Comparison of ENCODE assay signal across 8 mouse cellular contexts in genomic region chr2:73213871-73214659, GRCm38 (mm10). TPM values are rescaled to one million over a fixed set of nuclear protein-coding genes. Genes with fewer than 3 reads are reported as not detected.
A peak's percentile ranks its signal among the peaks of the same experiment; 100 is the strongest.
DNase-seq lines count a peak whose midpoint lies in the region; ATAC-seq lines count a peak whose summit lies in the region.

No protein-coding gene starts in this region.

- no peaks in the 10 kb centered on the region for H3K9me3 ChIP-seq in forebrain, embryonic 14.5 days (replicated peaks; ENCODE audit: control insufficient read depth, low read length)
- H3K9me3 ChIP-seq in neural tube, embryonic 15.5 days (replicated peaks) = no peaks in the 10 kb centered on the region

- peak; percentile 91 for DNase-seq in ES-CJ7 (ENCODE audit: low read depth, low spot score)
- DNase-seq in cerebellum, adult 11 months = peak; percentile 92
- peak; percentile 94 for DNase-seq in forebrain, embryonic 14.5 days (ENCODE audit: low spot score)
- DNase-seq in heart, postnatal 14 days = peak; percentile 95 to 96
- DNase-seq in layer of hippocampus, adult 11-12 months (ENCODE audit: low spot score) = peak; percentile 92
- peak; percentile 92 to 94 for DNase-seq in lung, adult 18-20 months
- peak; percentile 93 for DNase-seq in testis, postnatal 14 days (ENCODE audit: low spot score)

- no peak overlapping the region for H3K27ac ChIP-seq in forebrain, embryonic 14.5 days (ENCODE audit: low read depth, low read length)
- H3K27ac ChIP-seq in neural tube, embryonic 15.5 days (replicated peaks) = peak overlapping the region; percentile 51; the same call in 1 of the 2 replicates

- intact Hi-C loops in heart, postnatal 14 days (cut with DNase I) = loop anchor here (2.0 kb wide), 1 partner anchor 57 kb away; the partner anchor contains the start of gene Sp9

- under 1% methylated on average over 68 of the region's 68 CpGs for WGBS in forebrain, embryonic 14.5 days
- WGBS in neural tube, embryonic 15.5 days = under 1% methylated on average over 68 of the region's 68 CpGs

- H3K4me3 ChIP-seq in forebrain, embryonic 14.5 days (ENCODE audit: low read depth, low read length) = peak overlapping the region; percentile 81
- H3K4me3 ChIP-seq in neural tube, embryonic 15.5 days (replicated peaks) = peak overlapping the region; percentile 92

- peak overlapping the region; percentile 81 for H3K9ac ChIP-seq in forebrain, embryonic 14.5 days (ENCODE audit: low read length)
- H3K9ac ChIP-seq in neural tube, embryonic 15.5 days (replicated peaks) = peak overlapping the region; percentile 83

- H3K4me2 ChIP-seq in forebrain, embryonic 14.5 days (ENCODE audit: low read length) = peak overlapping the region; percentile 92
- H3K4me2 ChIP-seq in neural tube, embryonic 15.5 days = peak overlapping the region; percentile 88

- H3K27me3 ChIP-seq in forebrain, embryonic 14.5 days (replicated peaks; ENCODE audit: control insufficient read depth, insufficient read depth, low read length) = no peaks in the 10 kb centered on the region
- H3K27me3 ChIP-seq in neural tube, embryonic 15.5 days (replicated peaks) = no peaks in the 10 kb centered on the region

- H3K36me3 ChIP-seq in forebrain, embryonic 14.5 days (ENCODE audit: control insufficient read depth, insufficient read depth, low read length) = peaks cover 13% of the 10 kb centered on the region; the same call in 1 of the 2 replicates
- peaks cover 7% of the 10 kb centered on the region for H3K36me3 ChIP-seq in neural tube, embryonic 15.5 days

- ATAC-seq in forebrain, embryonic 14.5 days = peak; percentile 99
- ATAC-seq in neural tube, embryonic 15.5 days (ENCODE audit: low FRiP score) = peak; percentile 98

- H3K4me1 ChIP-seq in forebrain, embryonic 14.5 days (ENCODE audit: control insufficient read depth, insufficient read depth, low read length) = peaks cover 9% of the 10 kb centered on the region
- peaks cover 12% of the 10 kb centered on the region for H3K4me1 ChIP-seq in neural tube, embryonic 15.5 days

RNA-seq across cellular contexts. Expression of gene Ola1, which starts 4.7 kb away (rescaled TPM):
- 80.9 and 92.9 TPM in 2 replicates for polyA plus RNA-seq in forebrain, embryonic 14.5 days (2014; fragmentation: Nextera tagmentation; extraction: Ambion mirVana)
- 10 to 100 TPM; 48.0 to 50.7 TPM for total RNA-seq in heart, postnatal 14 days (2021)
- 111 and 117 TPM in 2 replicates for polyA plus RNA-seq in neural tube, embryonic 15.5 days (2015; fragmentation: Nextera tagmentation; extraction: Ambion mirVana)

RNA-seq across cellular contexts. Expression of gene Sp9, which starts 57.7 kb away (rescaled TPM):
- 10.9 and 12.2 TPM in 2 replicates for polyA plus RNA-seq in forebrain, embryonic 14.5 days (2014; fragmentation: Nextera tagmentation; extraction: Ambion mirVana)
- not detected for total RNA-seq in heart, postnatal 14 days (2021)
- 1.1 and 1.4 TPM in 2 replicates for polyA plus RNA-seq in neural tube, embryonic 15.5 days (2015; fragmentation: Nextera tagmentation; extraction: Ambion mirVana)
